Mouse (Mus musculus) cerebellum, adult 2 months (tissue): ENCODE results near the gene Phldb1.

Experiments
- CTCF ChIP-seq: fragments of 200-500 bp; IDR thresholded peaks from 2 replicates; pipeline ENCODE4 v1.5.1; 2011; ENCODE audit warnings: low read depth, mild to moderate bottlenecking, control low read depth, low read length, moderate library complexity, borderline replicate concordance; ENCODE audit not compliant: insufficient read depth
- POLR2A ChIP-seq: fragments of 200-500 bp; IDR thresholded peaks from 2 replicates; pipeline ENCODE4 v1.6.1; 2011; ENCODE audit warnings: low read length, control low read depth, borderline replicate concordance; ENCODE audit not compliant: insufficient read depth

GRCm38 (mm10) chr9:44678288-44678871 is 56.6 kb downstream of the Phldb1 start:
- no peak for TF ChIP-seq POLR2A
- no peak for TF ChIP-seq CTCF
